Mouse (Mus musculus) CD4-positive, CD25-positive, alpha-beta regulatory T cell, adult 4 months (primary cell): Measurements from ENCODE around the gene D3Ertd751e. TPM values are rescaled to one million over a fixed set of nuclear protein-coding genes. Genes with fewer than 3 reads are reported as not detected.
A peak's percentile ranks its signal among the peaks of the same experiment; 100 is the strongest.

Experiments
- ATAC-seq: one replicate; pipeline ENCODE4 v1.8.0; 2017
- polyA plus RNA-seq, 2 experiments: library from polyadenylated mRNA; unstranded; fragments of 100-300 nt; shearing (Covaris generic); gene quantifications; one replicate each; pipeline ENCODE4 v1.2.1; 2017

The D3Ertd751e gene
- 10 to 100 TPM; 23.5 to 25.9 TPM for polyA plus RNA-seq

GRCm38 (mm10) chr3:41742278-41742934 lies at the start of gene D3Ertd751e, which contains the start of gene Sclt1:
Gene D3Ertd751e (plus strand): TSS chr3:41742611.
Gene Sclt1 (minus strand): TSS chr3:41742514.
- peak; percentile 97 for ATAC-seq

DNA sequence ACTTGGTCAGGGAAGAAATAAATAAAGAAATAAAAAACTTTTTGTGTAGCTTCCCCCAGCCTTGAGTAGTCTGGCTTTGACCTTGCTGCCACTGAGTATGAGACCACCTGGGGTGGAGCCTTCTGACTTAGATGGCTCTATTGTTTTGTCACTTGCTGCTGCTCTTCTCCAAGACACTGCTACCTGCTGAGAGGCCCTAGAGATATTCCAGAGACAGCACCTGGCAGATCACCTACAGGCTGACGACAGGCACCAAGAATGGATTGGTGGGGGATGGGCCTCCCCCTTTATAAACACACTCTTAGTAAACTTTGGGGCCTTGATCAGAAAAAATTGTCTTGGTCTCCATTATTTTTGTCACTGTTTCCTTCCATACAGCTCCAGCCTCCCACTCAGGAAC lies 46.7 kb upstream of the D3Ertd751e start:
- ATAC-seq, result no peak

GRCm38 (mm10) chr3:41741601-41742277 lies 672 bp upstream of the D3Ertd751e start:
- peak; percentile 8 for ATAC-seq

GRCm38 (mm10) chr3:41743436-41743835 lies 1.0 kb downstream of the D3Ertd751e start:
- no peak for ATAC-seq

GRCm38 (mm10) chr3:41754556-41754955 lies 12.1 kb downstream of the D3Ertd751e start:
- ATAC-seq, result no peak

- no peak for ATAC-seq
These were observed 19.7 kb downstream of the D3Ertd751e start for GRCm38 (mm10) chr3:41762091-41762490.

DNA sequence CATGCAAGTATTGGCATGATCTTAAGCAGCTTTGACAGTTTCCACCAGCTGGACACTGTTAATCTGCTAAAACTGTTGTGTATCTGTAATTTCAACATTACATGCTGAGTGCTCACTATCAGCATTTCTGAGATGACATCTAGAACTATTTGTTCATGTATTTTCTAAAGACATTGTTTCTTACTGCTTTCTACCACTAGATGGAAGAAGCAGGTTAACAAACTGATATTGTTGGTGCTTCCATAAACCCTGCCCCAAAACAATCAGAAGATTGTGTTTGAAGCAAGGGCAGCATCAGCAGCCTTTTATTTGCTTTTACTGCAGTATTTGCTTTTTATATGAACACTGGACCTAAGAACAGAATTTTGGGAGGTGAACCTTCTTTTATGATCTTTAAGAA lies 70.0 kb downstream of the D3Ertd751e start:
- ATAC-seq, result no peak

Other genes with a start within 250 kb of the D3Ertd751e start
- gene Jade1, start 186.9 kb upstream of the D3Ertd751e start, polyA plus RNA-seq, result 10 to 100 TPM in 1 of 2 experiments, 1 to 10 TPM in 1; 9.9 to 10.1 TPM
- gene Sclt1, start 97 bp upstream of the D3Ertd751e start, polyA plus RNA-seq, result 1 to 10 TPM; 5.1 to 5.9 TPM